In the genomic region with DNA sequence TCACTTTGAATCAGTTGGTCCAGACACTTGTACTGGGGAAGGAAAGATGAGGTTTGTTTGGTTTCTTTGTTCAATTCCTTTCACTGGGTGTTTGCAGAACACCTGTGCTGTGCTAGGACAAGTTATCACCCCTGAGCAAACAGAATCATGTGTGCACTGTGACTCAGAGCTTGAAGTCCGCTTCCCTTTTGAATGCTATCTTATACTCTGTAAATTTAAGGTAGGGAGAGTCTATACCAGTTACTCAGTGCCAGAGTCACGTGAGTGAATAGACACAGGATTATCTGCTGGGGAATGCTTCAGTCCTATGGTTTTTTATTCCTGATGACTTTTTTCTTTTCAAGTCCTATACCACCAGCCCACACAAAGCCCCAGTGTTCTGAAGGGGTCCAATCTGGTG, we compare ENCODE assay signal across 21 mouse cellular contexts. TPM values are rescaled to one million over a fixed set of nuclear protein-coding genes. Genes with fewer than 3 reads are reported as not detected.
DNase-seq lines count a peak whose midpoint lies in the region; ATAC-seq and TF ChIP-seq lines count a peak whose summit lies in the region.
"Had no signal": no experiment of that assay in that cellular context is flagged by ENCODE, and none has a peak within 500 bp of the region (broad histone marks: within the 10 kb centered on the region; RNA-seq: fewer than 3 reads in every experiment).

No protein-coding gene starts in this region.

- peak; percentile 17 to 42 for DNase-seq in lung, adult 18-20 months
- DNase-seq in lung, adult 2 months, result no peak
- peak; percentile 60 for DNase-seq in intestine, embryonic 14.5 days (ENCODE audit: low spot score)
- DNase-seq in liver, embryonic 13.5 days, result no peak
- DNase-seq in embryo, embryonic 10 days (ENCODE audit: low spot score), result no peak
- no peak for DNase-seq in cerebellum, adult 8-10 months
- DNase-seq: adrenal gland, postnatal 10 days; cerebellum, adult 11 months; cerebellum, postnatal 36 days; gastrocnemius, postnatal 14 days; retina, postnatal 1 day; thymus, postnatal 14 days had no signal

- H3K36me3 ChIP-seq in intestine, embryonic 14.5 days (ENCODE audit: control insufficient read depth, insufficient read depth, low read length), result no peaks in the 10 kb centered on the region
- H3K36me3 ChIP-seq in liver, embryonic 13.5 days, result no peaks in the 10 kb centered on the region
- H3K36me3 ChIP-seq in stomach, embryonic 15.5 days, result no peaks in the 10 kb centered on the region
- H3K36me3 ChIP-seq in forebrain, embryonic 12.5 days (replicated peaks), result no peaks in the 10 kb centered on the region
- H3K36me3 ChIP-seq: embryonic facial prominence, embryonic 12.5 days; limb, embryonic 12.5 days; midbrain, embryonic 13.5 days had no signal

- H3K27ac ChIP-seq in intestine, embryonic 14.5 days (ENCODE audit: low read depth), result peak overlapping the region; percentile 64; the same call in 1 of the 2 replicates
- 0 out of 2 replicates have a peak overlapping the region, but pooled peaks have one; percentile 11 for H3K27ac ChIP-seq in liver, embryonic 13.5 days
- peak overlapping the region; percentile 61 for H3K27ac ChIP-seq in stomach, embryonic 15.5 days
- H3K27ac ChIP-seq in forebrain, embryonic 12.5 days, result no peak overlapping the region
- H3K27ac ChIP-seq: embryonic facial prominence, embryonic 12.5 days; hindbrain, embryonic 12.5 days; kidney, postnatal 0 days; left cerebral cortex, adult 2 months; limb, embryonic 12.5 days; midbrain, embryonic 13.5 days had no signal

- H3K9me3 ChIP-seq in intestine, embryonic 14.5 days (ENCODE audit: control insufficient read depth, low read length), result no peaks in the 10 kb centered on the region
- H3K9me3 ChIP-seq in liver, embryonic 13.5 days (replicated peaks), result no peaks in the 10 kb centered on the region
- H3K9me3 ChIP-seq in stomach, embryonic 15.5 days, result no peaks in the 10 kb centered on the region
- H3K9me3 ChIP-seq in forebrain, embryonic 12.5 days, result no peaks in the 10 kb centered on the region
- H3K9me3 ChIP-seq: embryonic facial prominence, embryonic 12.5 days; hindbrain, embryonic 12.5 days; limb, embryonic 12.5 days; midbrain, embryonic 13.5 days had no signal

- no peak overlapping the region for H3K4me3 ChIP-seq in lung, adult 2 months (replicated peaks; ENCODE audit: extremely low read depth, low read depth, low read length)
- no peak overlapping the region for H3K4me3 ChIP-seq in intestine, embryonic 14.5 days (ENCODE audit: low read depth, low read length)
- H3K4me3 ChIP-seq in liver, embryonic 13.5 days (replicated peaks), result no peak overlapping the region
- no peak overlapping the region for H3K4me3 ChIP-seq in stomach, embryonic 15.5 days (replicated peaks)
- H3K4me3 ChIP-seq in forebrain, embryonic 12.5 days (replicated peaks), result no peak overlapping the region
- H3K4me3 ChIP-seq: embryonic facial prominence, embryonic 12.5 days; hindbrain, embryonic 12.5 days; left cerebral cortex, adult 2 months; limb, embryonic 12.5 days; midbrain, embryonic 13.5 days had no signal

- TF ChIP-seq CTCF in lung, adult 2 months (IDR thresholded peaks at IDR 0.05; ENCODE audit: insufficient read depth, low read length), result no peak

- 56% methylated on average over 2 of the region's 2 CpGs for WGBS in lung, adult 2 months
- 54% methylated on average over 2 of the region's 2 CpGs for WGBS in intestine, embryonic 14.5 days
- WGBS in liver, embryonic 13.5 days (ENCODE audit: insufficient replicate concordance), result 45% methylated on average over 2 of the region's 2 CpGs
- 61% methylated on average over 2 of the region's 2 CpGs for WGBS in stomach, embryonic 15.5 days
- 58% methylated on average over 2 of the region's 2 CpGs for WGBS in forebrain, embryonic 12.5 days

- no peak overlapping the region for H3K9ac ChIP-seq in intestine, embryonic 14.5 days (ENCODE audit: low read length)
- no peak overlapping the region for H3K9ac ChIP-seq in liver, embryonic 13.5 days
- H3K9ac ChIP-seq in stomach, embryonic 15.5 days, result no peak overlapping the region
- no peak overlapping the region for H3K9ac ChIP-seq in forebrain, embryonic 12.5 days
- H3K9ac ChIP-seq: embryonic facial prominence, embryonic 12.5 days; hindbrain, embryonic 12.5 days; limb, embryonic 12.5 days; midbrain, embryonic 13.5 days had no signal

- ATAC-seq in intestine, embryonic 14.5 days (replicated peaks; ENCODE audit: low FRiP score, low TSS enrichment, low read depth), result peak; percentile 98
- ATAC-seq in liver, embryonic 13.5 days (ENCODE audit: low read depth), result peak; percentile 82
- ATAC-seq in stomach, embryonic 15.5 days (ENCODE audit: insufficient read depth, low FRiP score, low read depth), result peak; percentile 98
- no peak for ATAC-seq in forebrain, embryonic 12.5 days (ENCODE audit: low FRiP score)
- ATAC-seq: inflammation-experienced regulatory T-cells, adult 6 months; midbrain, embryonic 13.5 days had no signal

- no peaks in the 10 kb centered on the region for H3K27me3 ChIP-seq in intestine, embryonic 14.5 days (replicated peaks; ENCODE audit: control insufficient read depth, insufficient read depth, low read length)
- no peaks in the 10 kb centered on the region for H3K27me3 ChIP-seq in liver, embryonic 13.5 days
- H3K27me3 ChIP-seq in stomach, embryonic 15.5 days (replicated peaks), result no peaks in the 10 kb centered on the region
- no peaks in the 10 kb centered on the region for H3K27me3 ChIP-seq in forebrain, embryonic 12.5 days
- H3K27me3 ChIP-seq: embryonic facial prominence, embryonic 12.5 days; hindbrain, embryonic 12.5 days; limb, embryonic 12.5 days; midbrain, embryonic 13.5 days had no signal

- H3K4me1 ChIP-seq in lung, adult 2 months (ENCODE audit: control insufficient read depth, insufficient read depth, low read length), result peaks cover 3% of the 10 kb centered on the region; the same call in 1 of the 2 replicates
- H3K4me1 ChIP-seq in intestine, embryonic 14.5 days (replicated peaks; ENCODE audit: control insufficient read depth, insufficient read depth, low read length), result no peaks in the 10 kb centered on the region
- no peaks in the 10 kb centered on the region; the same call in 1 of the 2 replicates for H3K4me1 ChIP-seq in liver, embryonic 13.5 days (replicated peaks)
- no peaks in the 10 kb centered on the region for H3K4me1 ChIP-seq in stomach, embryonic 15.5 days
- no peaks in the 10 kb centered on the region for H3K4me1 ChIP-seq in forebrain, embryonic 12.5 days
- H3K4me1 ChIP-seq: embryonic facial prominence, embryonic 12.5 days; hindbrain, embryonic 12.5 days; midbrain, embryonic 13.5 days had no signal

- no peak overlapping the region for H3K4me2 ChIP-seq in intestine, embryonic 14.5 days (ENCODE audit: low read length)
- no peak overlapping the region for H3K4me2 ChIP-seq in liver, embryonic 13.5 days
- peak overlapping the region; percentile 0; the same call in 1 of the 2 replicates for H3K4me2 ChIP-seq in stomach, embryonic 15.5 days
- no peak overlapping the region for H3K4me2 ChIP-seq in forebrain, embryonic 12.5 days
- H3K4me2 ChIP-seq: embryonic facial prominence, embryonic 12.5 days; hindbrain, embryonic 12.5 days; limb, embryonic 12.5 days; midbrain, embryonic 13.5 days had no signal

- no peak for TF ChIP-seq POLR2A in lung, adult 2 months (IDR thresholded peaks at IDR 0.05; ENCODE audit: borderline replicate concordance, extremely low read depth, low read depth, low read length)

RNA-seq across cellular contexts. Expression of a gene that starts 39.3 kb away (rescaled TPM):
- 28.3 and 28.9 TPM in 2 replicates for polyA plus RNA-seq in lung, adult 2 months (2012; rRNA removed)
- 13.7 and 15.5 TPM in 2 replicates for polyA plus RNA-seq in intestine, embryonic 14.5 days (2014; fragmentation: Nextera tagmentation; extraction: Ambion mirVana)
- 3.0 and 3.6 TPM in 2 replicates for polyA plus RNA-seq in liver, embryonic 13.5 days (2015; fragmentation: Nextera tagmentation; extraction: Ambion mirVana)
- 33.9 and 37.3 TPM in 2 replicates for polyA plus RNA-seq in stomach, embryonic 15.5 days (2015; fragmentation: Nextera tagmentation; extraction: Ambion mirVana)
- polyA plus RNA-seq in forebrain, embryonic 12.5 days (2016; fragmentation: Nextera tagmentation; extraction: Ambion mirVana), result 3.1 and 3.2 TPM in 2 replicates
- polyA plus RNA-seq: inflammation-experienced regulatory T-cells, adult 6 months had no signal

Comparison
In these comparisons a context has a peak if more than half of its experiments do, and no peak if none do; other contexts are left out.
1. DNase-seq: peak in lung, adult 18-20 months (2 of 2) and intestine, embryonic 14.5 days (single experiment); none in lung, adult 2 months (single experiment), liver, embryonic 13.5 days (single experiment), embryo, embryonic 10 days (single experiment) and cerebellum, adult 8-10 months (single experiment).